Mouse (Mus musculus) MEL (cell line): ENCODE results near the gene Gm28047. TPM values are rescaled to one million over a fixed set of nuclear protein-coding genes. Genes with fewer than 3 reads are reported as not detected.
A peak's percentile ranks its signal among the peaks of the same experiment; 100 is the strongest.

Source experiments
- DNase-seq: peaks from one replicate; pipeline ENCODE4 v3.0.0; 2011; ENCODE audit warnings: low read depth, low spot score
- H3K27ac ChIP-seq: 2 replicates; pipeline ENCODE4 v1.5.1; 2012; ENCODE audit warnings: low read depth, mild to moderate bottlenecking, control low read depth, low read length, moderate library complexity; ENCODE audit not compliant: control insufficient read depth
- H3K27me3 ChIP-seq, 2 experiments: fragments of 150-350 bp in 1 of 2; sonication (generic) in 1 of 2; 2 replicates each; pipeline ENCODE4 v1.6.1; 2012; ENCODE audit warnings: low read length in 2 of 2, mild to moderate bottlenecking in 2 of 2, improper control_type of control experiment in 1 of 2, moderate library complexity in 1 of 2; ENCODE audit not compliant: insufficient read depth in 2 of 2, control insufficient read depth in 1 of 2
- H3K36me3 ChIP-seq, 2 experiments: 2 replicates each; pipeline ENCODE4 v1.6.1; 2012 to 2014; ENCODE audit warnings: low read length in 2 of 2, improper control_type of control experiment in 1 of 2, inconsistent platforms in 1 of 2, mild to moderate bottlenecking in 1 of 2; ENCODE audit not compliant: insufficient read depth in 2 of 2, control insufficient read depth in 1 of 2
- H3K4me1 ChIP-seq, 2 experiments: fragments of 150-350 bp in 1 of 2; sonication (generic) in 1 of 2; 2 replicates each; pipeline ENCODE4 v1.6.1; 2012; ENCODE audit warnings: low read length in 2 of 2, improper control_type of control experiment in 1 of 2, mild to moderate bottlenecking in 1 of 2; ENCODE audit not compliant: insufficient read depth in 2 of 2, control insufficient read depth in 1 of 2
- H3K4me3 ChIP-seq, 2 experiments: fragments of 150-350 bp in 1 of 2; sonication (generic) in 1 of 2; 2 replicates each; pipeline ENCODE4 v1.5.1; 2012; ENCODE audit warnings: low read depth in 2 of 2, low read length in 2 of 2, mild to moderate bottlenecking in 2 of 2, moderate library complexity in 2 of 2, control low read depth in 1 of 2, improper control_type of control experiment in 1 of 2; ENCODE audit not compliant: control insufficient read depth in 1 of 2, insufficient read depth in 1 of 2
- H3K79me2 ChIP-seq: 2 replicates; pipeline ENCODE4 v1.6.1; 2012; ENCODE audit warnings: mild to moderate bottlenecking, low read length, moderate library complexity; ENCODE audit not compliant: control insufficient read depth, poor library complexity, insufficient read depth
- H3K9ac ChIP-seq: 2 replicates; pipeline ENCODE4 v1.6.1; 2012; ENCODE audit warnings: low read depth, mild to moderate bottlenecking, control low read depth, low read length, moderate library complexity; ENCODE audit not compliant: control insufficient read depth, poor library complexity, severe bottlenecking
- H3K9me3 ChIP-seq: fragments of 150-350 bp; sonication (generic); replicated peaks from 2 replicates; pipeline ENCODE4 v1.6.1; 2012; ENCODE audit warnings: mild to moderate bottlenecking, low read length, improper control_type of control experiment, moderate library complexity; ENCODE audit not compliant: insufficient read depth
- CHD1 ChIP-seq: IDR thresholded peaks from 2 replicates; pipeline ENCODE4 v1.6.1; 2012; ENCODE audit warnings: low read depth, mild to moderate bottlenecking, inconsistent platforms, low read length, improper control_type of control experiment
- CTCF ChIP-seq, 3 experiments: IDR thresholded peaks in 2 of 3; conservative IDR thresholded peaks in 1 of 3; 2 replicates each; pipeline ENCODE4 v1.5.1; 2011 to 2012; ENCODE audit warnings: low read length in 3 of 3, low read depth in 2 of 3, mild to moderate bottlenecking in 2 of 3, improper control_type of control experiment in 1 of 3, inconsistent platforms in 1 of 3, mixed read lengths in 1 of 3, moderate library complexity in 1 of 3; ENCODE audit not compliant: control insufficient read depth in 1 of 3, insufficient read depth in 1 of 3, poor library complexity in 1 of 3, severe bottlenecking in 1 of 3
- E2F4 ChIP-seq: IDR thresholded peaks from 2 replicates; pipeline ENCODE4 v1.6.1; 2011; ENCODE audit warnings: low read depth, low read length, improper control_type of control experiment, borderline replicate concordance
- GATA1 ChIP-seq: IDR thresholded peaks from 2 replicates; pipeline ENCODE4 v1.6.1; 2011; ENCODE audit warnings: low read depth, low read length, improper control_type of control experiment
- HCFC1 ChIP-seq: IDR thresholded peaks from 2 replicates; pipeline ENCODE4 v1.6.1; 2012; ENCODE audit warnings: low read depth, mild to moderate bottlenecking, inconsistent platforms, low read length, improper control_type of control experiment, moderate library complexity
- JUND ChIP-seq: IDR thresholded peaks from 2 replicates; pipeline ENCODE4 v1.6.1; 2011; ENCODE audit warnings: low read depth, mild to moderate bottlenecking, improper control_type of control experiment, low read length
- MAFK ChIP-seq: IDR thresholded peaks from 2 replicates; pipeline ENCODE4 v1.6.1; 2011; ENCODE audit warnings: low read depth, mild to moderate bottlenecking, low read length, improper control_type of control experiment, borderline replicate concordance
- MXI1 ChIP-seq: IDR thresholded peaks from 2 replicates; pipeline ENCODE4 v1.6.1; 2011; ENCODE audit warnings: mild to moderate bottlenecking, low read depth, low read length, improper control_type of control experiment
- MYC ChIP-seq: IDR thresholded peaks from 2 replicates; pipeline ENCODE4 v1.6.1; 2011; ENCODE audit warnings: low read depth, mild to moderate bottlenecking, low read length, improper control_type of control experiment, moderate library complexity
- NELFE ChIP-seq: IDR thresholded peaks from 2 replicates; pipeline ENCODE4 v1.6.1; 2011; ENCODE audit warnings: low read depth, low read length, improper control_type of control experiment
- POLR2AphosphoS2 ChIP-seq: IDR thresholded peaks from 2 replicates; pipeline ENCODE4 v1.6.1; 2011; ENCODE audit warnings: low read length, improper control_type of control experiment
- POLR2AphosphoS5 ChIP-seq: IDR thresholded peaks from 2 replicates; pipeline ENCODE4 v1.6.1; 2012; ENCODE audit warnings: low read depth, borderline replicate concordance, mild to moderate bottlenecking, inconsistent platforms, low read length, moderate library complexity, mixed read lengths
- RAD21 ChIP-seq: IDR thresholded peaks from 2 replicates; pipeline ENCODE4 v1.6.1; 2011; ENCODE audit warnings: mild to moderate bottlenecking, low read depth, low read length, improper control_type of control experiment
- SMC3 ChIP-seq: IDR thresholded peaks from 2 replicates; pipeline ENCODE4 v1.6.1; 2011; ENCODE audit warnings: low read depth, low read length, improper control_type of control experiment
- TAL1 ChIP-seq: IDR thresholded peaks from 2 replicates; pipeline ENCODE4 v1.6.1; 2012; ENCODE audit warnings: mild to moderate bottlenecking, inconsistent platforms, low read length, moderate library complexity, mixed read lengths
- ZC3H11A ChIP-seq: IDR thresholded peaks from 2 replicates; pipeline ENCODE4 v1.6.1; 2012; ENCODE audit warnings: low read depth, mild to moderate bottlenecking, inconsistent platforms, low read length, improper control_type of control experiment
- ZMIZ1 ChIP-seq: IDR thresholded peaks from 2 replicates; pipeline ENCODE4 v1.6.1; 2012; ENCODE audit warnings: low read depth, mild to moderate bottlenecking, inconsistent platforms, low read length, improper control_type of control experiment, moderate library complexity
- ZNF384 ChIP-seq: IDR thresholded peaks from 2 replicates; pipeline ENCODE4 v1.6.1; 2012; ENCODE audit warnings: low read depth, mild to moderate bottlenecking, inconsistent platforms, low read length, improper control_type of control experiment
- polyA plus RNA-seq, 2 experiments: library from polyadenylated mRNA; stranded (reverse) in 1 of 2; unstranded in 1 of 2; fragments of >175 nt in 1 of 2; fragments of >200 nt in 1 of 2; gene quantifications; 2 replicates each; pipeline versions ENCODE4 v1.2.1 to v1.2.4; 2012; ENCODE audit warnings: low replicate concordance in 2 of 2, low read depth in 1 of 2; ENCODE audit not compliant: insufficient read length in 2 of 2, insufficient read depth in 1 of 2, missing spikeins in 1 of 2
- total RNA-seq: library from RNA; depleted of rRNA; stranded (reverse); fragments of 300-350 nt; gene quantifications from 2 replicates; pipeline ENCODE4 v1.2.3, GENCODE M21; 2012

The Gm28047 gene
- total and polyA plus RNA-seq, 3 experiments: 0.52 TPM; not detected in 2

GRCm38 (mm10) chr15:102530566-102530965 is 94.3 kb downstream of the Gm28047 start:
- peaks cover 0 to 28% of the 10 kb centered on the region in 2 experiments; a peak in 2 of 4 replicates for H3K36me3 ChIP-seq
- no peak overlapping the region for H3K27ac ChIP-seq
- H3K27me3 ChIP-seq: no peaks in the 10 kb centered on the region
- H3K79me2 ChIP-seq: no peaks in the 10 kb centered on the region
- H3K4me3 ChIP-seq: no peak overlapping the region
- H3K9ac ChIP-seq: no peak overlapping the region
- DNase-seq: no peak
- no peaks in the 10 kb centered on the region for H3K4me1 ChIP-seq
- TF ChIP-seq E2F4 (no peak), MAFK (no peak), MXI1 (no peak), JUND (no peak), GATA1 (no peak), POLR2AphosphoS5 (no peak), NELFE (no peak), CHD1 (no peak)
- no peaks in the 10 kb centered on the region for H3K9me3 ChIP-seq

GRCm38 (mm10) chr15:102528396-102528795 is 96.5 kb downstream of the Gm28047 start:
- no peak overlapping the region for H3K4me3 ChIP-seq
- H3K27ac ChIP-seq: no peak overlapping the region
- H3K27me3 ChIP-seq: no peaks in the 10 kb centered on the region
- DNase-seq: no peak
- no peak overlapping the region for H3K9ac ChIP-seq
- H3K79me2 ChIP-seq: no peaks in the 10 kb centered on the region
- no peak for TF ChIP-seq NELFE
- TF ChIP-seq JUND: no peak
- no peak for TF ChIP-seq ZNF384
- TF ChIP-seq RAD21: no peak
- TF ChIP-seq TAL1: no peak
- H3K4me1 ChIP-seq: no peaks in the 10 kb centered on the region
- peaks cover 0 to 14% of the 10 kb centered on the region in 2 experiments; a peak in 2 of 4 replicates for H3K36me3 ChIP-seq
- no peaks in the 10 kb centered on the region for H3K9me3 ChIP-seq

- Histone ChIP-seq H3K36me3 (peaks cover 0 to 12% of the 10 kb centered on the region in 2 experiments; a peak in 2 of 4 replicates), H3K79me2 (no peaks in the 10 kb centered on the region), H3K4me3 (no peak overlapping the region), H3K9me3 (no peaks in the 10 kb centered on the region), H3K27ac (no peak overlapping the region), H3K27me3 (no peaks in the 10 kb centered on the region), H3K4me1 (no peaks in the 10 kb centered on the region), H3K9ac (no peak overlapping the region)
- peak; percentile 65 for DNase-seq
- TF ChIP-seq RAD21: peak; percentile 66
- TF ChIP-seq ZC3H11A: 0 out of 2 replicates have a peak, but pooled peaks have one; percentile 34
- no peak for TF ChIP-seq POLR2AphosphoS5
- no peak for TF ChIP-seq MXI1
- peak; percentile 73 to 81 (median 73) for TF ChIP-seq CTCF (IDR thresholded peaks at IDR 0.05 in 2 of 3, conservative IDR thresholded peaks at IDR 0.05 in 1 of 3; ENCODE audit: control insufficient read depth in 1 of 3, insufficient read depth in 1 of 3, low read depth in 2 of 3, low read length in 3 of 3, poor library complexity in 1 of 3, severe bottlenecking in 1 of 3)
- no peak for TF ChIP-seq POLR2AphosphoS2
- TF ChIP-seq HCFC1: no peak
- TF ChIP-seq MYC: no peak
- no peak for TF ChIP-seq ZMIZ1
- peak; percentile 46 for TF ChIP-seq SMC3
- TF ChIP-seq ZNF384: peak; percentile 53
Observed at GRCm38 (mm10) chr15:102527936-102528335, 96.9 kb downstream of the Gm28047 start.
